Mouse (Mus musculus) testis, adult 2 months (tissue): ENCODE measurements around the gene Ldlr. TPM values are rescaled to one million over a fixed set of nuclear protein-coding genes. Genes with fewer than 3 reads are reported as not detected.

Experiments
- H3K27ac ChIP-seq: fragments of 200-500 bp; 2 replicates; pipeline ENCODE4 v1.5.1; 2012; ENCODE audit warnings: low read depth, low read length; ENCODE audit not compliant: control insufficient read depth, insufficient read depth
- H3K27me3 ChIP-seq: fragments of 200-500 bp; 2 replicates; pipeline ENCODE4 v1.6.1; 2012; ENCODE audit warnings: mild to moderate bottlenecking, low read length, moderate library complexity; ENCODE audit not compliant: control insufficient read depth, insufficient read depth
- H3K36me3 ChIP-seq: fragments of 200-500 bp; 2 replicates; pipeline ENCODE4 v1.6.1; 2012; ENCODE audit warnings: mild to moderate bottlenecking, low read length; ENCODE audit not compliant: control insufficient read depth, insufficient read depth
- H3K4me1 ChIP-seq: fragments of 200-500 bp; 2 replicates; pipeline ENCODE4 v1.6.1; 2012; ENCODE audit warnings: low read length; ENCODE audit not compliant: control insufficient read depth, insufficient read depth
- H3K4me3 ChIP-seq: fragments of 200-500 bp; 2 replicates; pipeline ENCODE4 v1.5.1; 2012; ENCODE audit warnings: low read depth, mild to moderate bottlenecking, low read length, moderate library complexity, mixed read lengths; ENCODE audit not compliant: control insufficient read depth
- CTCF ChIP-seq: fragments of 200-500 bp; IDR thresholded peaks from 2 replicates; pipeline ENCODE4 v1.5.1; 2012; ENCODE audit warnings: low read depth, mild to moderate bottlenecking, inconsistent platforms, low read length, moderate library complexity; ENCODE audit not compliant: control insufficient read depth, insufficient read depth, insufficient replicate concordance
- POLR2A ChIP-seq: fragments of 200-500 bp; IDR thresholded peaks from 2 replicates; pipeline ENCODE4 v1.6.1; 2012; ENCODE audit warnings: low read depth, mild to moderate bottlenecking, inconsistent platforms, low read length, moderate library complexity; ENCODE audit not compliant: control insufficient read depth
- polyA plus RNA-seq: library from polyadenylated mRNA; depleted of rRNA; stranded (reverse); fragments of >200 nt; gene quantifications from 2 replicates; pipeline ENCODE4 v1.2.3, GENCODE M21; 2012

Gene Ldlr
- polyA plus RNA-seq, 1 experiment: 2.9 TPM

DNA sequence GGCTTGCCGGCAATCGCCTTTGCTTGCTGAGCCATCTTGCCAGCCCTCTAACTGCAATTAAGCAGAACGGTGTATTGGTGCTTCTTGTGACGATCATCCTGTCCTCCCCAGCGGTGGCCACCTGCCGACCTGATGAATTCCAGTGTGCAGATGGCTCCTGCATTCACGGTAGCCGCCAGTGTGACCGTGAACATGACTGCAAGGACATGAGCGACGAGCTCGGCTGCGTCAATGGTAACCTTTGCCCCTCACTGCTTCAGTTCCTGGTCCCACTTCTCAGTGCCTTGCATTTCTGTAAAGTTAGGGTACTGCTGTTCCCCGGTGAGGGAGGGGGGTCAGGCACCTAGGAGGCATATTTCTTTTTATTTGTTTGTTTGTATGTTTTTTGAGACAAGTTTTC lies 11.8 kb downstream of the Ldlr start:
- Histone ChIP-seq H3K27me3 (no peaks in the 10 kb centered on the region), H3K27ac (no peak overlapping the region), H3K4me1 (no peaks in the 10 kb centered on the region), H3K36me3 (no peaks in the 10 kb centered on the region), H3K4me3 (no peak overlapping the region)
- TF ChIP-seq CTCF (no peak), POLR2A (no peak)

DNA sequence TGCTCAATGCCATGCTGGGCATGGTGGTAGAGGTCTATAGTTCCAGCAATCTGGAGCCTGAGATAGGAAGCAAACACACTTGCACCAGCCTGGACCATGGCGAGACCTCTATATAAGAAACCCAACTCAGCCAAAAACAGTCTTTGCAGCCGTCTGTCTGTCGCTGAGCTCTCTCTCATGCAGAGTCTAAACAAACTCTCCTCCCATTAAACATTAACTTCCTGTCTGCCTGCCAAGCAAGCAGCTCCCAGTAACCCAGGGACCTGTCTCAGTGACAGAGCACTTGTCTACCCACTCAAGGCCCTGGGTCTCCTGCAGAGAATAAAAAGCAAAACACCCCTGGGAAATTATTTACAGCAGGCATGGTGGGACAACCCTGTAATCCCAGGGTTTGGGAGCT lies 13.3 kb downstream of the Ldlr start:
- no peak overlapping the region for H3K27ac ChIP-seq
- H3K4me1 ChIP-seq: no peaks in the 10 kb centered on the region
- H3K27me3 ChIP-seq: no peaks in the 10 kb centered on the region
- H3K4me3 ChIP-seq: no peak overlapping the region
- no peaks in the 10 kb centered on the region for H3K36me3 ChIP-seq
- TF ChIP-seq CTCF (no peak), POLR2A (no peak)

DNA sequence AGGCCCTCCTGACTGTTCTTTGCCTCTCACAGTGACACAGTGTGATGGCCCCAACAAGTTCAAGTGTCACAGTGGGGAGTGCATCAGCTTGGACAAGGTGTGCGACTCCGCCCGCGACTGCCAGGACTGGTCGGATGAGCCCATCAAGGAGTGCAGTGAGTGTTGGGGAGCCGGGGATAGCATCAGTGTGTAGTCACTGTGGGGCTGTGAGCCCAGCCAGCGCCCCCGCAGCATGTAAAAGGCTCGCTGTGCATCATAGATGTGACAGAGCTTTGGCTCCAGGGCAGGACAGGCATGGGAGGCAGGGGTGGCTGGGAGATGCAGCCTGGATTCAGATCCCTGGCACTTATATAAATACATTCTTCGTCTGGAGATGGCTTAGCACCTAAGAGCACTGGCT lies 13.9 kb downstream of the Ldlr start:
- H3K27ac ChIP-seq: no peak overlapping the region
- no peak for TF ChIP-seq POLR2A
- no peak for TF ChIP-seq CTCF

GRCm38 (mm10) chr9:21738776-21739175 lies 15.5 kb downstream of the Ldlr start:
- H3K36me3 ChIP-seq: no peaks in the 10 kb centered on the region
- no peak overlapping the region for H3K27ac ChIP-seq
- TF ChIP-seq POLR2A (no peak), CTCF (no peak)
- no peak overlapping the region for H3K4me3 ChIP-seq
- H3K27me3 ChIP-seq: no peaks in the 10 kb centered on the region
- H3K4me1 ChIP-seq: no peaks in the 10 kb centered on the region

More for the DNA sequence above, 13.9 kb downstream of the Ldlr start:
- Histone ChIP-seq H3K36me3 (no peaks in the 10 kb centered on the region), H3K4me3 (no peak overlapping the region), H3K27me3 (no peaks in the 10 kb centered on the region), H3K4me1 (no peaks in the 10 kb centered on the region)

DNA sequence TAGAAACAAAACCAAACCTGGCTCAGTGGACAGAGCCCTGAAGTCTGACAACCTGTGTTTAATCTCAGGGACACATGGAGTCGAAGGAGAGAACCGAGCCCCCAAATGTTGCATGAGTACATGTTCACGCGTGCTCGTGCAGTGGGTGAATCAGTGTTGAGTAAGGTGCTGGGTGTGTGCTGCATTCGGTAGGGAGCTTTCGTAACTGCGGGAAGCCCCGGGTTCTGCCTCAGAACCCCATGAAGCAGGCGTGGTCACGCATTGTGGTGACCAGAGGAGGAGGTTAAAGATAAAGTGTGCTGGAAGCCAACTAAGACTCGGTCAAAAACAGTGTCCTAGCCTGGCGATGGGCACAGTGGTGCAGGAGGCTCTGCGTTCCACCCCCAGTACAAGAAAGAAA lies 17.1 kb downstream of the Ldlr start:
- H3K27me3 ChIP-seq: no peaks in the 10 kb centered on the region
- H3K4me3 ChIP-seq: no peak overlapping the region
- no peak overlapping the region for H3K27ac ChIP-seq
- TF ChIP-seq CTCF (no peak), POLR2A (no peak)
- no peaks in the 10 kb centered on the region for H3K36me3 ChIP-seq
- no peaks in the 10 kb centered on the region for H3K4me1 ChIP-seq

DNA sequence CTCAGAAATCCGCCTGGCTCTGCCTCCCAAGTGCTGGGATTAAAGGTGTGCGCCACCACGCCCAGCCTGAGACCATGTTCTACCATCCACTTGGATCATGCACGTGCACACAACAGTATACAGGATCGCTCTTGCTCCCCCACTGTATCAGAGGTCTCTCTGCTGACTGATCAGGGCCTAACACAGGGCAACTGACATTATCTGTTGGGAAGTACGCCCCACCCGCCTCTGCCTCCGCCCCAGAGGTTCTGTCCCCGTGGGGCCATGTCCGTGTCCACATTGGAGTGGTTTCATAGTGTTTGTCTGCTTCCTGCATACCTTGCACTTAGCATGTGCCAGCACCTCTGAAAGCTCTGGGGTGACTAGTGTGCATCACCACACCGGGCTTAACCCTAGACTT lies 18.2 kb downstream of the Ldlr start:
- no peaks in the 10 kb centered on the region for H3K27me3 ChIP-seq
- no peak overlapping the region for H3K4me3 ChIP-seq
- H3K27ac ChIP-seq: no peak overlapping the region
- no peaks in the 10 kb centered on the region for H3K4me1 ChIP-seq
- TF ChIP-seq CTCF (no peak), POLR2A (no peak)
- H3K36me3 ChIP-seq: no peaks in the 10 kb centered on the region

DNA sequence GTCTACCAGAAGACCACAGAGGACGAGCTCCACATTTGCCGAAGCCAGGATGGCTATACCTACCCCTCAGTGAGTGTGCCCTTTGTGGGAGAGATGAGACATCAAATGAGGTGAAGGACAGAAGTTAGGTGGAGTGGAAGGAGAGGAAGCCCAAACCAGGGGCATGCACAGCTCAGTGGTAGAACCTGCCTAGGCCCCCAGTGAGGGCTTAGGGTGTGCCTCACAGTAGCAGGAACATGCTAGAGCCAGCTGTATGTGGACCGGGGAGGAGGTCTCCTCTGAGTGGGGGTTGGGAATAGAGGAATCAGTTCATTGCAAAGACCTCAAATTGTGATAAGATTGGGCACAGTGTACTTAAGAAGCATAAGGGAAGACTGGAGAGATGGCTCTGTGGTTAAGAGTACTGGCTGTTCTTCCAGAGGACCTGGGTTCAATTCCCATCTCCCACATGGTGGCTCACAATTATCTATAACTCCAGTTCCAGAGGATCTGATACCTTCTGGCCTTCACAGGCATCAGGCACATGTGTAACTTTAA lies 24.0 kb downstream of the Ldlr start:
- no peaks in the 10 kb centered on the region for H3K27me3 ChIP-seq
- no peaks in the 10 kb centered on the region for H3K36me3 ChIP-seq
- peaks cover 3% of the 10 kb centered on the region; the same call in 1 of the 2 replicates for H3K4me1 ChIP-seq
- H3K4me3 ChIP-seq: no peak overlapping the region
- TF ChIP-seq CTCF (no peak), POLR2A (no peak)
- H3K27ac ChIP-seq: no peak overlapping the region

- H3K36me3 ChIP-seq: no peaks in the 10 kb centered on the region
- no peak for TF ChIP-seq CTCF
- no peak for TF ChIP-seq POLR2A
- H3K4me3 ChIP-seq: no peak overlapping the region
- no peak overlapping the region for H3K27ac ChIP-seq
- no peaks in the 10 kb centered on the region for H3K27me3 ChIP-seq
- H3K4me1 ChIP-seq: peaks cover 3% of the 10 kb centered on the region; the same call in 1 of the 2 replicates
Measured at GRCm38 (mm10) chr9:21748033-21748432, 24.8 kb downstream of the Ldlr start.
